Mouse (Mus musculus) kidney, adult 2 months (tissue): Measurements from ENCODE around the gene Adcy7. TPM values are rescaled to one million over a fixed set of nuclear protein-coding genes. Genes with fewer than 3 reads are reported as not detected.

Experiments
- DNase-seq: peaks from one replicate; pipeline ENCODE4 v3.0.0; 2021
- H3K27ac ChIP-seq: fragments of 200-500 bp; 2 replicates; pipeline ENCODE4 v1.5.1; 2012; ENCODE audit warnings: low read depth, low read length, control low read depth, inconsistent platforms; ENCODE audit not compliant: insufficient read depth
- H3K27me3 ChIP-seq: fragments of 200-500 bp; replicated peaks from 2 replicates; pipeline ENCODE4 v1.6.1; 2012; ENCODE audit warnings: mild to moderate bottlenecking, moderate library complexity, low read length, inconsistent platforms; ENCODE audit not compliant: control insufficient read depth, insufficient read depth
- H3K36me3 ChIP-seq: fragments of 200-500 bp; 2 replicates; pipeline ENCODE4 v1.6.1; 2012; ENCODE audit warnings: mild to moderate bottlenecking, moderate library complexity, low read length, inconsistent platforms; ENCODE audit not compliant: control insufficient read depth, insufficient read depth
- H3K4me1 ChIP-seq: fragments of 200-500 bp; 2 replicates; pipeline ENCODE4 v1.6.1; 2011; ENCODE audit warnings: low read length; ENCODE audit not compliant: control insufficient read depth, insufficient read depth
- H3K4me3 ChIP-seq: fragments of 200-500 bp; 2 replicates; pipeline ENCODE4 v1.5.1; 2011; ENCODE audit warnings: mild to moderate bottlenecking, low read depth, low read length, control low read depth; ENCODE audit not compliant: insufficient read depth
- CTCF ChIP-seq: fragments of 200-500 bp; conservative IDR thresholded peaks from 2 replicates; pipeline ENCODE4 v1.5.1; 2011; ENCODE audit warnings: low read depth, mild to moderate bottlenecking, control low read depth, low read length, moderate library complexity, mixed read lengths; ENCODE audit not compliant: insufficient read depth, insufficient read length
- POLR2A ChIP-seq: fragments of 200-500 bp; IDR thresholded peaks from one replicate; pipeline ENCODE4 v1.6.1; 2011; ENCODE audit warnings: low read depth, low read length, control low read depth
- WGBS: fragments of 180-500 bp; shearing (Covaris S2); methylation state at CpG from one replicate; pipeline ENCODE4 v1.1.7; 2018; 5-methylcytosine and 5-hydroxymethylcytosine counted together
- polyA plus RNA-seq: library from polyadenylated mRNA; depleted of rRNA; stranded (reverse); fragments of >200 nt; gene quantifications from 2 replicates; pipeline ENCODE4 v1.2.3, GENCODE M21; 2012

The Adcy7 gene
- polyA plus RNA-seq, 1 experiment, result 4.8 TPM

- Histone ChIP-seq H3K36me3 (no peaks in the 10 kb centered on the region), H3K4me3 (no peak overlapping the region), H3K27ac (no peak overlapping the region), H3K27me3 (no peaks in the 10 kb centered on the region), H3K4me1 (no peaks in the 10 kb centered on the region)
- DNase-seq, result peak; percentile 57
- 35% methylated on average over 8 of the region's 8 CpGs for WGBS
- TF ChIP-seq POLR2A, result no peak
- TF ChIP-seq CTCF, result no peak
Observed at GRCm38 (mm10) chr8:88312966-88313365, 40.8 kb downstream of the Adcy7 start.

GRCm38 (mm10) chr8:88313991-88314390 lies 41.8 kb downstream of the Adcy7 start:
- TF ChIP-seq CTCF (no peak), POLR2A (no peak)
- no peaks in the 10 kb centered on the region for H3K27me3 ChIP-seq
- no peak overlapping the region for H3K27ac ChIP-seq
- WGBS, result 92% methylated on average over 12 of the region's 12 CpGs
- no peak overlapping the region for H3K4me3 ChIP-seq
- no peaks in the 10 kb centered on the region for H3K36me3 ChIP-seq
- no peaks in the 10 kb centered on the region for H3K4me1 ChIP-seq
- no peak for DNase-seq

- H3K27ac ChIP-seq, result no peak overlapping the region
- no peaks in the 10 kb centered on the region for H3K36me3 ChIP-seq
- H3K4me3 ChIP-seq, result no peak overlapping the region
- no peak for TF ChIP-seq CTCF
- TF ChIP-seq POLR2A, result no peak
- no peaks in the 10 kb centered on the region for H3K27me3 ChIP-seq
- H3K4me1 ChIP-seq, result no peaks in the 10 kb centered on the region
- 95% methylated on average over 8 of the region's 8 CpGs for WGBS
- DNase-seq, result no peak
Observed at GRCm38 (mm10) chr8:88315302-88315701, 43.1 kb downstream of the Adcy7 start.

GRCm38 (mm10) chr8:88316139-88316931 lies 44.1 kb downstream of the Adcy7 start:
- Histone ChIP-seq H3K27me3 (no peaks in the 10 kb centered on the region), H3K4me3 (no peak overlapping the region), H3K27ac (no peak overlapping the region), H3K36me3 (no peaks in the 10 kb centered on the region), H3K4me1 (no peaks in the 10 kb centered on the region)
- WGBS, result 38% methylated on average over 8 of the region's 8 CpGs
- DNase-seq, result peak; percentile 48
- TF ChIP-seq POLR2A, result no peak
- TF ChIP-seq CTCF, result no peak

GRCm38 (mm10) chr8:88317341-88317740 lies 45.1 kb downstream of the Adcy7 start:
- no peaks in the 10 kb centered on the region for H3K36me3 ChIP-seq
- no peak overlapping the region for H3K27ac ChIP-seq
- TF ChIP-seq POLR2A, result no peak
- no peak for TF ChIP-seq CTCF
- no peaks in the 10 kb centered on the region for H3K27me3 ChIP-seq
- WGBS, result 65% methylated on average over 5 of the region's 5 CpGs
- H3K4me1 ChIP-seq, result no peaks in the 10 kb centered on the region
- no peak for DNase-seq
- H3K4me3 ChIP-seq, result no peak overlapping the region

- H3K27ac ChIP-seq, result no peak overlapping the region
- H3K36me3 ChIP-seq, result no peaks in the 10 kb centered on the region
- H3K27me3 ChIP-seq, result no peaks in the 10 kb centered on the region
- 92% methylated on average over 8 of the region's 8 CpGs for WGBS
- DNase-seq, result no peak
- TF ChIP-seq CTCF, result no peak
- TF ChIP-seq POLR2A, result no peak
- no peak overlapping the region for H3K4me3 ChIP-seq
- no peaks in the 10 kb centered on the region for H3K4me1 ChIP-seq
Observed at GRCm38 (mm10) chr8:88318151-88318550, 45.9 kb downstream of the Adcy7 start.

GRCm38 (mm10) chr8:88320134-88320533 lies 47.9 kb downstream of the Adcy7 start:
- Histone ChIP-seq H3K4me3 (no peak overlapping the region), H3K4me1 (no peaks in the 10 kb centered on the region), H3K36me3 (no peaks in the 10 kb centered on the region), H3K27ac (no peak overlapping the region), H3K27me3 (no peaks in the 10 kb centered on the region)
- 85% methylated on average over 6 of the region's 6 CpGs for WGBS
- TF ChIP-seq CTCF (no peak), POLR2A (no peak)
- no peak for DNase-seq

GRCm38 (mm10) chr8:88321387-88321786 lies 49.2 kb downstream of the Adcy7 start:
- H3K27ac ChIP-seq, result no peak overlapping the region
- H3K4me3 ChIP-seq, result no peak overlapping the region
- 92% methylated on average over 5 of the region's 5 CpGs for WGBS
- H3K36me3 ChIP-seq, result no peaks in the 10 kb centered on the region
- H3K4me1 ChIP-seq, result no peaks in the 10 kb centered on the region
- H3K27me3 ChIP-seq, result no peaks in the 10 kb centered on the region
- no peak for TF ChIP-seq POLR2A
- TF ChIP-seq CTCF, result no peak
- DNase-seq, result no peak
